Mouse (Mus musculus) myocyte (in vitro differentiated cells): ENCODE data around the gene Pdc.

Experiments used
- POLR2A ChIP-seq: IDR thresholded peaks from one replicate; pipeline ENCODE4 v1.6.1; 2011; ENCODE audit warnings: low read depth, mild to moderate bottlenecking, control low read depth, moderate library complexity; ENCODE audit not compliant: insufficient read length
- USF1 ChIP-seq: IDR thresholded peaks from one replicate; pipeline ENCODE4 v1.6.1; 2011; ENCODE audit warnings: low read depth, mild to moderate bottlenecking, control low read depth, moderate library complexity

GRCm38 (mm10) chr1:150335111-150335510 lies 15.9 kb downstream of the Pdc start:
- TF ChIP-seq POLR2A (no peak), USF1 (no peak)
